Mouse (Mus musculus): ENCODE data around the gene Hist1h3b.

DNA sequence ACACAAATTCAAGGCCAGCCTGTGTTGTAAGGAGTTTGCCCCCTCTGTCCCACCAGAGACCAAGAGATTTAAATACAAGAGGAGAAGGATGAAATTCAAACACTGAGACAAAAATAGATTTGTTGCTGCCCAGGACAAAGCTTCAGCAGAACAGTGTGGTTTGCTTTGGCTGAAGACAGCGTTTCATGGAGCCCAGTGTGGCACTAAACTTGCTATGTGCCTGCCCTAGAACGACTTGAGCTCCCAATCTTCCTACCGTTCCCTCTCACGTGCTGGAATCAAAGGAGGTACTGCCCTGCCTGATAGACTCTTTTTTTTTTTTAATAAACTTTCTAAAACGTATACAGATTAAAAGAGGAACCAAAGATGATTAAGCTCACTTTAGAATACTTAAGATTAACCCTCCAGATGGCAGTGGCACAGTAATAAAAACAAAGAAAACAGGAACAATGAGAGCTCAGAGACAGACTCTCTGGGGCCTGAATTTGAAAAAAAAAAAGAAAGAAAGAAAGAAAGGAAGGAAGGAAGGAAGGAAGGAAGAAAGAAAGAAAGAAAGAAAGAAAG is 16.8 kb downstream of the Hist1h3b start:
- TF ChIP-seq CTCF (IDR thresholded peaks at IDR 0.05) (no peak), EP300 (IDR thresholded peaks at IDR 0.05) (no peak)

All from lung, postnatal 0 days (tissue).